In genomic region chr15:102217325-102217724, GRCm38 (mm10) we compare ENCODE assay signal across 17 mouse cellular contexts. TPM values are rescaled to one million over a fixed set of nuclear protein-coding genes. Genes with fewer than 3 reads are reported as not detected.
DNase-seq lines count a peak whose midpoint lies in the region; ATAC-seq and TF ChIP-seq lines count a peak whose summit lies in the region.
"Had no signal": no experiment of that assay in that cellular context is flagged by ENCODE, and none has a peak within 500 bp of the region (broad histone marks: within the 10 kb centered on the region; RNA-seq: fewer than 3 reads in every experiment).

No protein-coding gene starts in this region.

- H3K36me3 ChIP-seq in forebrain, embryonic 13.5 days (ENCODE audit: poor library complexity, severe bottlenecking): peaks cover 51% of the 10 kb centered on the region
- H3K36me3 ChIP-seq in forebrain, embryonic 15.5 days: peaks cover 38% of the 10 kb centered on the region
- H3K36me3 ChIP-seq in intestine, embryonic 14.5 days (ENCODE audit: control insufficient read depth, insufficient read depth, low read length): peaks cover 47% of the 10 kb centered on the region
- peaks cover 12% of the 10 kb centered on the region for H3K36me3 ChIP-seq in intestine, embryonic 16.5 days (ENCODE audit: control insufficient read depth, insufficient read depth, low read length)
- peaks cover 14% of the 10 kb centered on the region; the same call in 1 of the 2 replicates for H3K36me3 ChIP-seq in lung, postnatal 0 days (ENCODE audit: insufficient read depth, low read length)
- peaks cover 47% of the 10 kb centered on the region for H3K36me3 ChIP-seq in limb, embryonic 15.5 days

- no peak overlapping the region for H3K4me2 ChIP-seq in forebrain, embryonic 13.5 days
- no peak overlapping the region for H3K4me2 ChIP-seq in forebrain, embryonic 15.5 days (replicated peaks)
- H3K4me2 ChIP-seq in intestine, embryonic 14.5 days (ENCODE audit: low read length): no peak overlapping the region
- H3K4me2 ChIP-seq in intestine, embryonic 16.5 days (ENCODE audit: low read depth, low read length): no peak overlapping the region
- no peak overlapping the region for H3K4me2 ChIP-seq in lung, postnatal 0 days (replicated peaks; ENCODE audit: low read depth, low read length)
- no peak overlapping the region for H3K4me2 ChIP-seq in limb, embryonic 15.5 days
- H3K4me2 ChIP-seq: heart, embryonic 13.5 days; midbrain, embryonic 15.5 days; stomach, embryonic 15.5 days had no signal

- no peaks in the 10 kb centered on the region for H3K27me3 ChIP-seq in forebrain, embryonic 13.5 days
- H3K27me3 ChIP-seq in forebrain, embryonic 15.5 days: no peaks in the 10 kb centered on the region
- no peaks in the 10 kb centered on the region for H3K27me3 ChIP-seq in intestine, embryonic 14.5 days (replicated peaks; ENCODE audit: control insufficient read depth, insufficient read depth, low read length)
- H3K27me3 ChIP-seq in intestine, embryonic 16.5 days (replicated peaks; ENCODE audit: control insufficient read depth, insufficient read depth, low read length): no peaks in the 10 kb centered on the region
- H3K27me3 ChIP-seq in lung, postnatal 0 days (replicated peaks; ENCODE audit: insufficient read depth, low read length): no peaks in the 10 kb centered on the region
- no peaks in the 10 kb centered on the region for H3K27me3 ChIP-seq in limb, embryonic 15.5 days
- H3K27me3 ChIP-seq: midbrain, embryonic 15.5 days; stomach, embryonic 15.5 days had no signal

- ATAC-seq in forebrain, embryonic 13.5 days: 0 out of 2 replicates have a peak, but pooled peaks have one; percentile 19
- ATAC-seq in forebrain, embryonic 15.5 days (replicated peaks): no peak
- 0 out of 2 replicates have a peak, but pooled peaks have one; percentile 28 for ATAC-seq in intestine, embryonic 14.5 days (replicated peaks; ENCODE audit: low FRiP score, low TSS enrichment, low read depth)
- no peak for ATAC-seq in intestine, embryonic 16.5 days
- ATAC-seq in lung, postnatal 0 days: peak; percentile 32
- ATAC-seq in limb, embryonic 15.5 days (ENCODE audit: insufficient number of reproducible peaks, low FRiP score, low TSS enrichment, low read depth): peak; percentile 41; the same call in 1 of the 2 replicates
- ATAC-seq: midbrain, embryonic 15.5 days had no signal

- no peaks in the 10 kb centered on the region for H3K9me3 ChIP-seq in forebrain, embryonic 13.5 days (replicated peaks)
- no peaks in the 10 kb centered on the region for H3K9me3 ChIP-seq in forebrain, embryonic 15.5 days
- no peaks in the 10 kb centered on the region for H3K9me3 ChIP-seq in intestine, embryonic 14.5 days (ENCODE audit: control insufficient read depth, low read length)
- H3K9me3 ChIP-seq in intestine, embryonic 16.5 days (ENCODE audit: control insufficient read depth, low read length): no peaks in the 10 kb centered on the region
- no peaks in the 10 kb centered on the region for H3K9me3 ChIP-seq in lung, postnatal 0 days (ENCODE audit: low read length)
- no peaks in the 10 kb centered on the region for H3K9me3 ChIP-seq in limb, embryonic 15.5 days
- H3K9me3 ChIP-seq: heart, embryonic 13.5 days; midbrain, embryonic 15.5 days; stomach, embryonic 15.5 days had no signal

- no peak overlapping the region for H3K9ac ChIP-seq in forebrain, embryonic 13.5 days
- H3K9ac ChIP-seq in forebrain, embryonic 15.5 days (replicated peaks): no peak overlapping the region
- H3K9ac ChIP-seq in intestine, embryonic 14.5 days (ENCODE audit: low read length): no peak overlapping the region
- no peak overlapping the region for H3K9ac ChIP-seq in intestine, embryonic 16.5 days (ENCODE audit: low read depth, low read length)
- H3K9ac ChIP-seq in lung, postnatal 0 days (replicated peaks; ENCODE audit: low read depth): no peak overlapping the region
- no peak overlapping the region for H3K9ac ChIP-seq in limb, embryonic 15.5 days
- H3K9ac ChIP-seq: heart, embryonic 13.5 days; midbrain, embryonic 15.5 days; stomach, embryonic 15.5 days had no signal

- no peak for TF ChIP-seq EP300 in lung, postnatal 0 days (IDR thresholded peaks at IDR 0.05)

- H3K4me3 ChIP-seq in forebrain, embryonic 13.5 days: no peak overlapping the region
- H3K4me3 ChIP-seq in forebrain, embryonic 15.5 days: no peak overlapping the region
- no peak overlapping the region for H3K4me3 ChIP-seq in intestine, embryonic 14.5 days (ENCODE audit: low read depth, low read length)
- H3K4me3 ChIP-seq in intestine, embryonic 16.5 days (ENCODE audit: low read length): no peak overlapping the region
- H3K4me3 ChIP-seq in lung, postnatal 0 days (ENCODE audit: low read depth, low read length): no peak overlapping the region
- no peak overlapping the region for H3K4me3 ChIP-seq in limb, embryonic 15.5 days
- H3K4me3 ChIP-seq: heart, embryonic 13.5 days; midbrain, embryonic 15.5 days; stomach, embryonic 15.5 days had no signal

- no peak for TF ChIP-seq CTCF in lung, postnatal 0 days (IDR thresholded peaks at IDR 0.05)

- DNase-seq in intestine, embryonic 14.5 days (ENCODE audit: low spot score): no peak
- DNase-seq in lung, postnatal 0 days (ENCODE audit: low spot score): no peak
- no peak for DNase-seq in lung, adult 18-20 months
- DNase-seq in kidney, postnatal 10 days: no peak
- DNase-seq: adrenal gland, postnatal 25 days; cerebellum, adult 18-20 months; cerebellum, postnatal 36 days; kidney, adult 2 months; kidney, postnatal 4 days; spleen, adult 18-20 months had no signal

- no peaks in the 10 kb centered on the region for H3K4me1 ChIP-seq in forebrain, embryonic 13.5 days
- no peaks in the 10 kb centered on the region for H3K4me1 ChIP-seq in forebrain, embryonic 15.5 days
- no peaks in the 10 kb centered on the region for H3K4me1 ChIP-seq in intestine, embryonic 14.5 days (replicated peaks; ENCODE audit: control insufficient read depth, insufficient read depth, low read length)
- no peaks in the 10 kb centered on the region for H3K4me1 ChIP-seq in intestine, embryonic 16.5 days (ENCODE audit: control insufficient read depth, insufficient read depth, low read length)
- H3K4me1 ChIP-seq in lung, postnatal 0 days (ENCODE audit: insufficient read depth, low read depth, low read length): no peaks in the 10 kb centered on the region
- peaks cover under 1% of the 10 kb centered on the region; the same call in 1 of the 2 replicates for H3K4me1 ChIP-seq in limb, embryonic 15.5 days
- H3K4me1 ChIP-seq: midbrain, embryonic 15.5 days; stomach, embryonic 15.5 days had no signal

- no peak overlapping the region for H3K27ac ChIP-seq in forebrain, embryonic 13.5 days
- no peak overlapping the region for H3K27ac ChIP-seq in forebrain, embryonic 15.5 days (replicated peaks)
- no peak overlapping the region for H3K27ac ChIP-seq in intestine, embryonic 14.5 days (ENCODE audit: low read depth)
- H3K27ac ChIP-seq in intestine, embryonic 16.5 days (ENCODE audit: low read length): no peak overlapping the region
- no peak overlapping the region for H3K27ac ChIP-seq in lung, postnatal 0 days (ENCODE audit: low read length)
- no peak overlapping the region for H3K27ac ChIP-seq in limb, embryonic 15.5 days
- H3K27ac ChIP-seq: heart, embryonic 13.5 days; midbrain, embryonic 15.5 days; stomach, embryonic 15.5 days had no signal

- WGBS in forebrain, embryonic 13.5 days: 92% methylated on average over 7 of the region's 7 CpGs
- WGBS in forebrain, embryonic 15.5 days: 82% methylated on average over 7 of the region's 7 CpGs
- 80% methylated on average over 7 of the region's 7 CpGs for WGBS in intestine, embryonic 14.5 days
- 85% methylated on average over 7 of the region's 7 CpGs for WGBS in intestine, embryonic 16.5 days
- 67% methylated on average over 7 of the region's 7 CpGs for WGBS in lung, postnatal 0 days
- WGBS in limb, embryonic 15.5 days: 84% methylated on average over 7 of the region's 7 CpGs

RNA-seq across cellular contexts. Expression of gene Csad, which starts 12.8 kb away (rescaled TPM):
- 42.7 and 46.4 TPM in 2 replicates for polyA plus RNA-seq in forebrain, embryonic 13.5 days (2015; fragmentation: Nextera tagmentation; extraction: Ambion mirVana)
- 44.2 and 45.1 TPM in 2 replicates for polyA plus RNA-seq in forebrain, embryonic 15.5 days (2015; fragmentation: Nextera tagmentation; extraction: Ambion mirVana)
- polyA plus RNA-seq in intestine, embryonic 14.5 days (2014; fragmentation: Nextera tagmentation; extraction: Ambion mirVana): 52.3 and 53.6 TPM in 2 replicates
- 33.2 and 38.4 TPM in 2 replicates for polyA plus RNA-seq in intestine, embryonic 16.5 days (2015; fragmentation: Nextera tagmentation; extraction: Ambion mirVana)
- 71.0 and 76.9 TPM in 2 replicates for polyA plus RNA-seq in lung, postnatal 0 days (2015; fragmentation: Nextera tagmentation; extraction: Ambion mirVana)
- 80.3 and 81.8 TPM in 2 replicates for polyA plus RNA-seq in limb, embryonic 15.5 days (2015; fragmentation: Nextera tagmentation; extraction: Ambion mirVana)

RNA-seq across cellular contexts. Expression of gene Zfp740, which starts 14.3 kb away (rescaled TPM):
- 90.0 and 98.7 TPM in 2 replicates for polyA plus RNA-seq in forebrain, embryonic 13.5 days (2015; fragmentation: Nextera tagmentation; extraction: Ambion mirVana)
- polyA plus RNA-seq in forebrain, embryonic 15.5 days (2015; fragmentation: Nextera tagmentation; extraction: Ambion mirVana): 90.6 and 94.0 TPM in 2 replicates
- 47.0 and 55.3 TPM in 2 replicates for polyA plus RNA-seq in intestine, embryonic 14.5 days (2014; fragmentation: Nextera tagmentation; extraction: Ambion mirVana)
- 33.6 and 35.3 TPM in 2 replicates for polyA plus RNA-seq in intestine, embryonic 16.5 days (2015; fragmentation: Nextera tagmentation; extraction: Ambion mirVana)
- polyA plus RNA-seq in lung, postnatal 0 days (2015; fragmentation: Nextera tagmentation; extraction: Ambion mirVana): 31.9 and 33.9 TPM in 2 replicates
- polyA plus RNA-seq in limb, embryonic 15.5 days (2015; fragmentation: Nextera tagmentation; extraction: Ambion mirVana): 51.9 and 59.9 TPM in 2 replicates

RNA-seq across cellular contexts. Expression of gene Itgb7, which starts 14.4 kb away (rescaled TPM):
- polyA plus RNA-seq in forebrain, embryonic 13.5 days (2015; fragmentation: Nextera tagmentation; extraction: Ambion mirVana): 0.32 and 0.48 TPM in 2 replicates
- polyA plus RNA-seq in forebrain, embryonic 15.5 days (2015; fragmentation: Nextera tagmentation; extraction: Ambion mirVana): 0.33 and 0.99 TPM in 2 replicates
- polyA plus RNA-seq in intestine, embryonic 14.5 days (2014; fragmentation: Nextera tagmentation; extraction: Ambion mirVana): 13.3 and 13.5 TPM in 2 replicates
- polyA plus RNA-seq in intestine, embryonic 16.5 days (2015; fragmentation: Nextera tagmentation; extraction: Ambion mirVana): 9.5 and 10.3 TPM in 2 replicates
- polyA plus RNA-seq in lung, postnatal 0 days (2015; fragmentation: Nextera tagmentation; extraction: Ambion mirVana): 3.6 and 4.3 TPM in 2 replicates
- polyA plus RNA-seq in limb, embryonic 15.5 days (2015; fragmentation: Nextera tagmentation; extraction: Ambion mirVana): 6.3 and 6.6 TPM in 2 replicates

RNA-seq across cellular contexts. Expression of gene Rarg, which starts 40.0 kb away (rescaled TPM):
- 3.2 and 4.2 TPM in 2 replicates for polyA plus RNA-seq in forebrain, embryonic 13.5 days (2015; fragmentation: Nextera tagmentation; extraction: Ambion mirVana)
- polyA plus RNA-seq in forebrain, embryonic 15.5 days (2015; fragmentation: Nextera tagmentation; extraction: Ambion mirVana): 5.9 and 6.2 TPM in 2 replicates
- polyA plus RNA-seq in intestine, embryonic 14.5 days (2014; fragmentation: Nextera tagmentation; extraction: Ambion mirVana): 16.4 and 17.1 TPM in 2 replicates
- 13.6 and 14.7 TPM in 2 replicates for polyA plus RNA-seq in intestine, embryonic 16.5 days (2015; fragmentation: Nextera tagmentation; extraction: Ambion mirVana)
- 35.8 and 40.2 TPM in 2 replicates for polyA plus RNA-seq in lung, postnatal 0 days (2015; fragmentation: Nextera tagmentation; extraction: Ambion mirVana)
- polyA plus RNA-seq in limb, embryonic 15.5 days (2015; fragmentation: Nextera tagmentation; extraction: Ambion mirVana): 120 and 128 TPM in 2 replicates

RNA-seq across cellular contexts. Expression of gene Gm9918, which starts 53.0 kb away (rescaled TPM):
- polyA plus RNA-seq in forebrain, embryonic 13.5 days (2015; fragmentation: Nextera tagmentation; extraction: Ambion mirVana): 0.09 TPM in 1 of 2 replicates, not detected in the other
- not detected in 2 replicates for polyA plus RNA-seq in forebrain, embryonic 15.5 days (2015; fragmentation: Nextera tagmentation; extraction: Ambion mirVana)
- polyA plus RNA-seq in intestine, embryonic 14.5 days (2014; fragmentation: Nextera tagmentation; extraction: Ambion mirVana): 0.11 and 0.19 TPM in 2 replicates
- 0.13 TPM in 1 of 2 replicates, not detected in the other for polyA plus RNA-seq in intestine, embryonic 16.5 days (2015; fragmentation: Nextera tagmentation; extraction: Ambion mirVana)
- polyA plus RNA-seq in lung, postnatal 0 days (2015; fragmentation: Nextera tagmentation; extraction: Ambion mirVana): 0.13 and 0.36 TPM in 2 replicates
- polyA plus RNA-seq in limb, embryonic 15.5 days (2015; fragmentation: Nextera tagmentation; extraction: Ambion mirVana): 0.79 and 0.83 TPM in 2 replicates
- polyA plus RNA-seq: heart, embryonic 13.5 days had no signal

Comparison
In these comparisons a context has a peak if more than half of its experiments do, and no peak if none do; other contexts are left out.
1. ATAC-seq: peak in forebrain, embryonic 13.5 days (single experiment), intestine, embryonic 14.5 days (single experiment), lung, postnatal 0 days (single experiment) and limb, embryonic 15.5 days (single experiment); none in forebrain, embryonic 15.5 days (single experiment) and intestine, embryonic 16.5 days (single experiment).